Comparison of ENCODE assay signal across 9 mouse cellular contexts in genomic region chr8:88698048-88698447, GRCm38 (mm10). TPM values are rescaled to one million over a fixed set of nuclear protein-coding genes. Genes with fewer than 3 reads are reported as not detected.
DNase-seq lines count a peak whose midpoint lies in the region; ATAC-seq and TF ChIP-seq lines count a peak whose summit lies in the region.
"Had no signal": no experiment of that assay in that cellular context is flagged by ENCODE, and none has a peak within 500 bp of the region (broad histone marks: within the 10 kb centered on the region; RNA-seq: fewer than 3 reads in every experiment).

No protein-coding gene starts in this region.

- no peak for TF ChIP-seq CTCF in E14TG2a.4 (conservative IDR thresholded peaks at IDR 0.05; ENCODE audit: low read length)

- H3K36me3 ChIP-seq in heart, embryonic 13.5 days, result no peaks in the 10 kb centered on the region
- H3K36me3 ChIP-seq in E14TG2a.4 (ENCODE audit: insufficient read depth, low read length), result no peaks in the 10 kb centered on the region
- H3K36me3 ChIP-seq in forebrain, embryonic 15.5 days, result no peaks in the 10 kb centered on the region
- peaks cover 4% of the 10 kb centered on the region; the same call in 1 of the 2 replicates for H3K36me3 ChIP-seq in macrophage (ENCODE audit: inconsistent target)

- H3K27ac ChIP-seq in heart, embryonic 13.5 days (replicated peaks), result no peak overlapping the region
- no peak overlapping the region for H3K27ac ChIP-seq in forebrain, embryonic 15.5 days (replicated peaks)
- no peak overlapping the region for H3K27ac ChIP-seq in macrophage

- H3K79me2 ChIP-seq in macrophage (ENCODE audit: inconsistent target), result peaks cover 59% of the 10 kb centered on the region

- intact Hi-C loops in heart, postnatal 25 days (cut with DNase I), result loop anchor here (5.0 to 10.0 kb wide), 3 partner anchors 66 to 433 kb away; partner anchors contain the start of gene Brd7

- peaks cover 12% of the 10 kb centered on the region for H3K4me1 ChIP-seq in heart, embryonic 13.5 days
- peaks cover 20% of the 10 kb centered on the region for H3K4me1 ChIP-seq in E14TG2a.4 (replicated peaks; ENCODE audit: low read depth, low read length)
- H3K4me1 ChIP-seq in forebrain, embryonic 15.5 days, result peaks cover 13% of the 10 kb centered on the region

- WGBS in heart, embryonic 13.5 days, result 49% methylated on average over 2 of the region's 2 CpGs
- 26% methylated on average over 2 of the region's 2 CpGs for WGBS in forebrain, embryonic 15.5 days
- WGBS in macrophage (ENCODE audit: missing documents), result 64% methylated on average over 2 of the region's 2 CpGs

- DNase-seq in heart, postnatal 25 days (ENCODE audit: low spot score), result no peak
- no peak for DNase-seq in layer of hippocampus, postnatal 14 days (ENCODE audit: low spot score in 2 of 2)
- no peak for DNase-seq in urinary bladder, postnatal 10 days (ENCODE audit: low spot score)
- no peak for DNase-seq in frontal cortex, postnatal 25 days (ENCODE audit: low spot score in 2 of 2)

- peak overlapping the region; percentile 95 for H3K9ac ChIP-seq in heart, embryonic 13.5 days
- H3K9ac ChIP-seq in forebrain, embryonic 15.5 days (replicated peaks), result 0 out of 2 replicates have a peak overlapping the region, but pooled peaks have one; percentile 64

- H3K9me3 ChIP-seq in heart, embryonic 13.5 days, result no peaks in the 10 kb centered on the region
- no peaks in the 10 kb centered on the region for H3K9me3 ChIP-seq in E14TG2a.4 (ENCODE audit: low read length)
- no peaks in the 10 kb centered on the region for H3K9me3 ChIP-seq in forebrain, embryonic 15.5 days

- H3K4me3 ChIP-seq in heart, embryonic 13.5 days, result peak overlapping the region; percentile 90
- peak overlapping the region; percentile 94 for H3K4me3 ChIP-seq in E14TG2a.4 (replicated peaks; ENCODE audit: low read length)
- peak overlapping the region; percentile 91 for H3K4me3 ChIP-seq in forebrain, embryonic 15.5 days
- H3K4me3 ChIP-seq in macrophage (ENCODE audit: inconsistent target), result peak overlapping the region; percentile 82; the same call in 1 of the 2 replicates

- no peaks in the 10 kb centered on the region; the same call in 1 of the 2 replicates for H3K27me3 ChIP-seq in heart, embryonic 13.5 days (replicated peaks)
- peaks cover 3% of the 10 kb centered on the region; the same call in 1 of the 2 replicates for H3K27me3 ChIP-seq in E14TG2a.4 (ENCODE audit: insufficient read depth, low read length)
- no peaks in the 10 kb centered on the region; the same call in 1 of the 2 replicates for H3K27me3 ChIP-seq in forebrain, embryonic 15.5 days
- H3K27me3 ChIP-seq: Patski had no signal

- peak overlapping the region; percentile 89 for H3K4me2 ChIP-seq in heart, embryonic 13.5 days
- H3K4me2 ChIP-seq in forebrain, embryonic 15.5 days (replicated peaks), result peak overlapping the region; percentile 67

- ATAC-seq in heart, embryonic 13.5 days (ENCODE audit: extremely low read depth, insufficient number of reproducible peaks, low FRiP score, low TSS enrichment), result no peak
- ATAC-seq in forebrain, embryonic 15.5 days (replicated peaks), result no peak

RNA-seq across cellular contexts. Expression of gene Cyld, which starts 1.2 kb away (rescaled TPM):
- 8.1 and 8.8 TPM in 2 replicates for polyA plus RNA-seq in heart, embryonic 13.5 days (2015; fragmentation: Nextera tagmentation; extraction: Ambion mirVana)
- total RNA-seq in heart, postnatal 25 days (2021), result 10 to 100 TPM; 25.5 to 29.1 TPM
- 14.3 and 16.8 TPM in 2 replicates for polyA plus RNA-seq in forebrain, embryonic 15.5 days (2015; fragmentation: Nextera tagmentation; extraction: Ambion mirVana)
- total RNA-seq in macrophage (2018; cell fraction: chromatin; rRNA removed), result 100 to 1,000 TPM in 10 of 26 experiments, 10 to 100 TPM in 16; 36.7 to 122 (median 88.6) TPM
- 10 to 100 TPM; 24.5 to 41.6 (median 32.2) TPM for total RNA-seq in macrophage (2018; cell fraction: cytosol; rRNA removed)
- 100 to 1,000 TPM in 2 of 26 experiments, 10 to 100 TPM in 24; 30.1 to 117 (median 61.3) TPM for total RNA-seq in macrophage (2018; cell fraction: nucleus; rRNA removed)
- 15.8 to 23.3 TPM (median 18.4 TPM) in 3 replicates for polyA plus RNA-seq in macrophage (2018)
- 10 to 100 TPM; 53.6 to 58.8 TPM for total RNA-seq in layer of hippocampus, postnatal 14 days (2021)

RNA-seq across cellular contexts. Expression of gene Nod2, which starts 50.9 kb away (rescaled TPM):
- polyA plus RNA-seq in heart, embryonic 13.5 days (2015; fragmentation: Nextera tagmentation; extraction: Ambion mirVana), result 0.05 and 0.08 TPM in 2 replicates
- total RNA-seq in heart, postnatal 25 days (2021), result 1 to 10 TPM; 1.2 to 1.3 TPM
- 0.15 and 0.20 TPM in 2 replicates for polyA plus RNA-seq in forebrain, embryonic 15.5 days (2015; fragmentation: Nextera tagmentation; extraction: Ambion mirVana)
- total RNA-seq in macrophage (2018; cell fraction: chromatin; rRNA removed), result 100 to 1,000 TPM in 17 of 26 experiments, 10 to 100 TPM in 9; 26.8 to 294 (median 136) TPM
- total RNA-seq in macrophage (2018; cell fraction: cytosol; rRNA removed), result 10 to 100 TPM in 14 of 26 experiments, 1 to 10 TPM in 12; 3.3 to 31.6 (median 11.4) TPM
- total RNA-seq in macrophage (2018; cell fraction: nucleus; rRNA removed), result 100 to 1,000 TPM in 10 of 26 experiments, 10 to 100 TPM in 16; 17.1 to 234 (median 86.3) TPM
- polyA plus RNA-seq in macrophage (2018), result 2.4 to 4.6 TPM (median 2.9 TPM) in 3 replicates
- total RNA-seq in layer of hippocampus, postnatal 14 days (2021), result under 1 TPM; 0.37 to 0.60 TPM
- polyA plus RNA-seq: Patski had no signal
